ENCODE assay signal across 19 mouse cellular contexts in genomic region chr6:96593031-96593430, GRCm38 (mm10).
"Had no signal": no experiment of that assay in that cellular context is flagged by ENCODE, and none has a peak within 500 bp of the region (broad histone marks: within the 10 kb centered on the region; RNA-seq: fewer than 3 reads in every experiment).

No protein-coding gene starts in this region.

- H3K36me3 ChIP-seq: liver, embryonic 13.5 days; liver, embryonic 15.5 days; midbrain, embryonic 10.5 days; midbrain, embryonic 12.5 days; neural tube, embryonic 12.5 days; stomach, embryonic 15.5 days had no signal

- H3K4me2 ChIP-seq: liver, embryonic 11.5 days; liver, embryonic 13.5 days; liver, embryonic 15.5 days; midbrain, embryonic 12.5 days; neural tube, embryonic 12.5 days; stomach, embryonic 15.5 days had no signal

- H3K9me3 ChIP-seq: liver, embryonic 13.5 days; liver, embryonic 15.5 days; midbrain, embryonic 10.5 days; midbrain, embryonic 12.5 days; neural tube, embryonic 12.5 days; stomach, embryonic 15.5 days had no signal

- H3K27ac ChIP-seq: liver, embryonic 13.5 days; liver, embryonic 15.5 days; macrophage; midbrain, embryonic 10.5 days; midbrain, embryonic 12.5 days; neural tube, embryonic 12.5 days; stomach, embryonic 15.5 days; stomach, postnatal 0 days had no signal

- H3K27me3 ChIP-seq: liver, embryonic 13.5 days; liver, embryonic 15.5 days; megakaryocyte, embryonic 14.5 days; midbrain, embryonic 12.5 days; neural tube, embryonic 12.5 days; stomach, embryonic 15.5 days had no signal

- DNase-seq: liver; liver, embryonic 13.5 days; liver, postnatal 0 days; lung, postnatal 14 days; midbrain, embryonic 14.5 days; right cerebral cortex, postnatal 14 days; thymus, adult 2 months; thymus, postnatal 25 days; thymus, postnatal 4 days had no signal

- H3K9ac ChIP-seq: liver, embryonic 13.5 days; liver, embryonic 15.5 days; liver, postnatal 0 days; midbrain, embryonic 12.5 days; neural tube, embryonic 12.5 days; stomach, embryonic 15.5 days had no signal

- ATAC-seq: liver, postnatal 0 days; midbrain, embryonic 16.5 days had no signal

- H3K4me3 ChIP-seq: liver, embryonic 13.5 days; liver, embryonic 15.5 days; megakaryocyte, embryonic 14.5 days; midbrain, embryonic 10.5 days; midbrain, embryonic 12.5 days; neural tube, embryonic 12.5 days; stomach, embryonic 15.5 days had no signal

- H3K4me1 ChIP-seq: liver, embryonic 13.5 days; liver, embryonic 15.5 days; megakaryocyte, embryonic 14.5 days; midbrain, embryonic 12.5 days; neural tube, embryonic 12.5 days; stomach, embryonic 15.5 days had no signal
